Mouse (Mus musculus) midbrain, postnatal 0 days (tissue): ENCODE results near the gene Samd13. TPM values are rescaled to one million over a fixed set of nuclear protein-coding genes. Genes with fewer than 3 reads are reported as not detected.

Experiments
- ATAC-seq: fragments of 200-750 bp; cut with Nextera tagmentation; 2 replicates; pipeline ENCODE4 v1.8.0; 2017; ENCODE audit warnings: moderate number of reproducible peaks, mild to moderate bottlenecking, moderate TSS enrichment, moderate library complexity; ENCODE audit not compliant: low FRiP score
- DNase-seq: peaks from one replicate; pipeline ENCODE4 v3.0.0-alpha.2; 2015; ENCODE audit warnings: low spot score
- H3K27ac ChIP-seq: fragments of 300-500 bp; sonication (generic); 2 replicates; pipeline ENCODE4 v1.5.1; 2014; ENCODE audit warnings: low read depth, mild to moderate bottlenecking, low read length, mixed read lengths
- H3K27me3 ChIP-seq: fragments of 300-500 bp; sonication (generic); 2 replicates; pipeline ENCODE4 v1.6.1; 2014; ENCODE audit warnings: low read length, control low read depth, mixed read lengths; ENCODE audit not compliant: insufficient read depth
- H3K36me3 ChIP-seq: fragments of 300-500 bp; sonication (generic); 2 replicates; pipeline ENCODE4 v1.6.1; 2014; ENCODE audit warnings: low read length, control low read depth, mixed read lengths; ENCODE audit not compliant: insufficient read depth
- H3K4me1 ChIP-seq: fragments of 300-500 bp; sonication (generic); 2 replicates; pipeline ENCODE4 v1.6.1; 2014; ENCODE audit warnings: mild to moderate bottlenecking, control low read depth, antibody characterized with exemption, low read length, mixed read lengths; ENCODE audit not compliant: insufficient read depth
- H3K4me2 ChIP-seq: fragments of 300-500 bp; sonication (generic); 2 replicates; pipeline ENCODE4 v1.6.1; 2014; ENCODE audit warnings: low read depth, mild to moderate bottlenecking, low read length, mixed read lengths; ENCODE audit not compliant: poor library complexity, severe bottlenecking
- H3K4me3 ChIP-seq: fragments of 300-500 bp; sonication (generic); 2 replicates; pipeline ENCODE4 v1.5.1; 2014; ENCODE audit warnings: low read depth, mild to moderate bottlenecking, low read length, moderate library complexity
- H3K9ac ChIP-seq: fragments of 300-500 bp; sonication (generic); replicated peaks from 2 replicates; pipeline ENCODE4 v1.6.1; 2014; ENCODE audit warnings: mild to moderate bottlenecking, low read length, moderate library complexity, mixed read lengths; ENCODE audit not compliant: poor library complexity, severe bottlenecking
- H3K9me3 ChIP-seq: fragments of 300-500 bp; sonication (generic); 2 replicates; pipeline ENCODE4 v1.6.1; 2016; ENCODE audit warnings: low read length, control low read depth
- CTCF ChIP-seq: IDR thresholded peaks from 2 replicates; pipeline ENCODE4 v1.5.1; 2016; ENCODE audit warnings: antibody characterized with exemption, mild to moderate bottlenecking
- WGBS: fragments of 180-500 bp; shearing (Covaris S2); extraction: QIAGEN DNeasy Blood & Tissue Kit; methylation state at CpG from one replicate; pipeline ENCODE4 v1.1.7; 2014; 5-methylcytosine and 5-hydroxymethylcytosine counted together
- polyA plus RNA-seq: library from polyadenylated mRNA; unstranded; fragments of >200 nt; fragmentation: Nextera tagmentation; extraction: Ambion mirVana; gene quantifications from 2 replicates; pipeline ENCODE4 v1.2.1, GENCODE M21; 2015
- total RNA-seq: library from RNA; depleted of rRNA; stranded (reverse); fragments of >200 nt; gene quantifications from 2 replicates; pipeline ENCODE4 v1.2.3, GENCODE M21; 2014

The Samd13 gene
- total and polyA plus RNA-seq, 2 experiments from 2014 or later, result 0.16 to 0.31 TPM

DNA sequence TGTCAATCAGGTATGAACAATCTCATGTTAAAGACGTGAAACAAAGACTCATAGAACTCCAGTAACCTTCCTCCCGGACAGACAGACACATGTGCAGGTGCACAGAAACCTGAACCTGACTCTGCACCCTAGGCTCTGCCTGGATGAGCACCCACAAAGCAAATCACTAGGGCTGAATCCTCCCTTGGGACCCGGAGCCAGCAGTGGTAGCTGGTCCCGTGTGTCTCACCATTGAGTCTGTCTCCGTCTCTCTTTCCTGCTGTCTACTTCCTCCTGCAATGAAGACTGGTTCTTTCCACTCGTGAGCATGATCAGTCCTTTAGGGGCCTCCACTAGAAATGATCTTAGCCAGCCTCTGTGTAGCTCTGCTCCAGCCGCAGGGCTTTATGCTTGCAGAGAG is 23.5 kb downstream of the Samd13 start:
- ATAC-seq (no peak), DNase-seq (no peak)
- H3K4me1 ChIP-seq, result no peaks in the 10 kb centered on the region
- no peak for TF ChIP-seq CTCF
- no peaks in the 10 kb centered on the region for H3K9me3 ChIP-seq
- H3K4me2 ChIP-seq, result no peak overlapping the region
- no peak overlapping the region for H3K4me3 ChIP-seq
- no peak overlapping the region for H3K9ac ChIP-seq
- WGBS, result 76% methylated on average over 7 of the region's 7 CpGs
- H3K27me3 ChIP-seq, result no peaks in the 10 kb centered on the region
- H3K27ac ChIP-seq, result no peak overlapping the region
- H3K36me3 ChIP-seq, result no peaks in the 10 kb centered on the region

DNA sequence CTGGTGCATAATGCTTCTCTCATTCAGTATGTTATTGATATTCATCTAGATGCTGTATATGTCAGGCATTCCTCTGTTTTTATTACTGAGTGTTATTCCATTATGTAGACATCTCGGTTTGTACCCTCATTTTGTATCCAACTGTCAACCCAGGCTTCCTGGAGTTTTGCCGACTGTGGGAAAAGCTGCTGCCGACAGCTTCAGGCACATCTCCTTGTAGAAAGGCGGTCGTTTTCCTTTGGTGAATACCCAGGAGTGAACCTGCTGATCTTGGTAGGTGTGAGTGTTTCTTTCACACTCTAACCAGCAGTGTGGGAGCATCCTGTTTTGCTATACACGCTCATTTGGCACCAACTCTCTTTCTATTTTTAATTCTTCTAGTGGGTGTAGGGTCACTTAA is 24.4 kb downstream of the Samd13 start:
- no peak for DNase-seq
- TF ChIP-seq CTCF, result no peak
- Histone ChIP-seq H3K36me3 (no peaks in the 10 kb centered on the region), H3K27me3 (no peaks in the 10 kb centered on the region), H3K27ac (no peak overlapping the region), H3K9ac (no peak overlapping the region), H3K4me2 (no peak overlapping the region), H3K4me3 (no peak overlapping the region), H3K9me3 (no peaks in the 10 kb centered on the region), H3K4me1 (no peaks in the 10 kb centered on the region)
- ATAC-seq, result no peak
- WGBS, result 68% methylated on average over 6 of the region's 6 CpGs

DNA sequence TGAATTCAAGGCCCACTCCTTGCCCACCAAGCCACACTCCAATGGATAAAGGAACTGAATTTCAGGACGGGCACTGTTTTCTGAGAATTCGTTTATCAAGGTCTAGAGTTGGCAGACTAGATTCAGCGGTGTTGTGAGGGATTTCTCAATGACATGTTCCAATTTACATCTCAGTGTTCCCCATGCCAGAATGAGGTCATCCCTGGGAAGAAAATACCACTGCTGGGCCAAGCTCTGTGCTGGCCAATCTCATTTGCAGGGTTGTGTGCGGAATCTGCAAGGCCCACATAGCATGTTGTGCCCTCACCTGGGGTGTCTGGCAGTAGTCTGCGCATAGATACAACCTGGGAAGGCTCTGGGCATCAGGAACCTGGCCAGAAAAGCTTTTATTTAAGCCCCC is 26.1 kb downstream of the Samd13 start:
- Histone ChIP-seq H3K36me3 (no peaks in the 10 kb centered on the region), H3K4me3 (no peak overlapping the region), H3K4me1 (no peaks in the 10 kb centered on the region), H3K27me3 (no peaks in the 10 kb centered on the region), H3K9ac (no peak overlapping the region), H3K9me3 (no peaks in the 10 kb centered on the region), H3K27ac (no peak overlapping the region), H3K4me2 (no peak overlapping the region)
- DNase-seq, result no peak
- 84% methylated on average over 5 of the region's 5 CpGs for WGBS
- TF ChIP-seq CTCF, result no peak
- no peak for ATAC-seq

DNA sequence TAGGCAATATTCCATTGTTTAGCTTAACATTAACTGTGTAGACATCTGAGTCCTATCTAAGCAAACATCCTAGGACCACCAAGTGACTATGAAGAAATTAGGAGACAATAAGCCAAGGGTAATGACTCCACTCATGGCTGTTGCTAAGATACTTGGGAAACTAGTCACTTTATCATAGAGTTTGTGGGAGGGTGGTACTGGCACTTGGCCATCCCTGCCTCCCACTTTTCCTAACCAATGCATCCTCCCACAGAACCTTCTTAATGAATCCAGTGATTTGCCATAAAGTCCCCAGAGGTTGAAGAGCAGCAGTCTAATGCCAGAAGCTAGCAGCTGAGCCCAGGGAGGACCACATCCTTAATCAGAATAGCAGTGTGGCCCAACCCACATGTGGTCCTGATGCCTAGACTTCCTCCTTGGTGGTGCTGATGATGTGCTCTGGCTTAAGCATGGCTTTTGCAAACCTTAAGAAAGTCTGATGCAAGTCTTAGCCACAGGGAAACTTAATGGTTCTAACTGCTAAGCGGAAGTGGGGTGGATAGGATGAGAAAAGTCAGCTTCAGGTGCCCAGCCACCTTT is 27.2 kb downstream of the Samd13 start:
- Histone ChIP-seq H3K4me3 (no peak overlapping the region), H3K36me3 (no peaks in the 10 kb centered on the region), H3K4me1 (no peaks in the 10 kb centered on the region), H3K27me3 (no peaks in the 10 kb centered on the region), H3K27ac (no peak overlapping the region), H3K9ac (no peak overlapping the region), H3K9me3 (no peaks in the 10 kb centered on the region), H3K4me2 (no peak overlapping the region)
- ATAC-seq, result no peak
- 81% methylated on average over 1 of the region's 1 CpGs for WGBS
- no peak for TF ChIP-seq CTCF
- no peak for DNase-seq

DNA sequence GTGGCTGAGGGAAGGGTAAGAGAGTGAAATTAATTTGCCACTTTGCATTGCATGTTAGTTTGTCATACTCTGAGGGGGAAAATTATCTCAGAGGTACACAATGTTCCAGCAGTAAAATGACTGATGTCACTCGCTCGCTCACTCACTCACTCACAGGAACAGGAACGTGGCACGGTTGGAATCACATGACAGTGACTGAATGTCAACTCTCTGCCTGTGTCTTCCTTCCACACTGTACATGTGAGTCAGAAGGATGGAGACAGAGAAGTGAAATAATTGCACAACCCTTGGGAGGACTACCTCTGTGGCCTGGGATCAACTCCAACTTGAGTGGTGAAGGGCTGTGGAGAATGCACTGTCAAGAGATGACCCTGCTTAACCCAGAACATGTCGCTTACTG is 28.0 kb downstream of the Samd13 start:
- Histone ChIP-seq H3K4me2 (no peak overlapping the region), H3K4me3 (no peak overlapping the region), H3K36me3 (no peaks in the 10 kb centered on the region), H3K9me3 (no peaks in the 10 kb centered on the region), H3K4me1 (no peaks in the 10 kb centered on the region), H3K27ac (no peak overlapping the region), H3K27me3 (no peaks in the 10 kb centered on the region), H3K9ac (no peak overlapping the region)
- 90% methylated on average over 5 of the region's 5 CpGs for WGBS
- no peak for DNase-seq
- no peak for TF ChIP-seq CTCF
- no peak for ATAC-seq

DNA sequence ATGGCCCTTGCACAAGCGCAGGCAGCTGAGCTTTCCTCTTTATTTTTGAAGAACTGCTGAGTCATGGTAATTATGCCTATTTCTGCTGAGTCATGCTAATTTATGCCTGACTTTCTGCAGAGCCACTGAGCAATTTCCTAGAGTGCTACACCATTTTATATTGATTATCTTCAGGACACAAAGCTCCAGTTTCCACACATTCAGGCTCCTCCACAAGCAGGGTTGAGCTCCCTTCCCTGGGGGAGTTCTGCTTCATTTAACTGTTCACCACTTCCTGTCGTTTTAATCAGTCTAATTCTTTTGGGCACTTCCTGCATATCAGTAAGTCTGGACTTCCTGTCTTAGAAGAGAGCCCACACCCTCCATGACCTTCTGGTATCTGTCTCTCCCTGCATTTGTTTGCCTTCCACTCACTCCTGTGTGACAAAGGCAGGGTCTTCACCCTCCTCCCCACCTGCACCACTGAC is 30.2 kb downstream of the Samd13 start:
- H3K4me3 ChIP-seq, result no peak overlapping the region
- DNase-seq (peak; percentile 14), ATAC-seq (no peak)
- H3K4me2 ChIP-seq, result no peak overlapping the region
- no peak overlapping the region for H3K27ac ChIP-seq
- H3K9ac ChIP-seq, result no peak overlapping the region
- no peaks in the 10 kb centered on the region for H3K27me3 ChIP-seq
- no peaks in the 10 kb centered on the region for H3K9me3 ChIP-seq
- TF ChIP-seq CTCF, result no peak
- 75% methylated on average over 2 of the region's 2 CpGs for WGBS
- no peaks in the 10 kb centered on the region for H3K4me1 ChIP-seq
- H3K36me3 ChIP-seq, result no peaks in the 10 kb centered on the region
